ENCODE assay signal across 12 mouse cellular contexts in the genomic region with DNA sequence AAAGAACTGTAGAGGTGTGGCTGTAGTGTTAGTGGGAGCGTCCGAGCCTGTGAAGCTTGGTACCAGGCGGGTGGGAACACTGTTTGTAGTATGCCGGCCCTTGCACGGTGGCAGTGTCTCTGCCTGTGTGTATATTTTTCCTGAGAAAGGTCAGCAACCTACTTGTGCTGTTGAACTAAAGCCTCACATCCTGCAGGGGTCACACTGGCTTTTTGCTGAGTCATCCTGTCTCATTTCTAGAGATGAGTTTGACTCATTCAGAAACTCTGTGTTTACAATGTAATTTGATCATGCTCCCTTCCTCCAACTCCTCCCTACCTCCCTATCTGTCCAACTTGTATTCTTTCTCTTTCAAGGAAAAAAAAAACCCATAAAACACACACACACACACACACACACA. TPM values are rescaled to one million over a fixed set of nuclear protein-coding genes. Genes with fewer than 3 reads are reported as not detected.
A peak's percentile ranks its signal among the peaks of the same experiment; 100 is the strongest.
DNase-seq lines count a peak whose midpoint lies in the region; ATAC-seq lines count a peak whose summit lies in the region.
"Had no signal": no experiment of that assay in that cellular context is flagged by ENCODE, and none has a peak within 500 bp of the region (broad histone marks: within the 10 kb centered on the region; RNA-seq: fewer than 3 reads in every experiment).

No protein-coding gene starts in this region.

- no peaks in the 10 kb centered on the region for H3K36me3 ChIP-seq in intestine, embryonic 16.5 days (ENCODE audit: control insufficient read depth, insufficient read depth, low read length)

- no peak overlapping the region for H3K4me2 ChIP-seq in intestine, embryonic 16.5 days (ENCODE audit: low read depth, low read length)

- 31% methylated on average over 5 of the region's 5 CpGs for WGBS in intestine, embryonic 16.5 days

- H3K9me3 ChIP-seq in intestine, embryonic 16.5 days (ENCODE audit: control insufficient read depth, low read length) = no peaks in the 10 kb centered on the region

- DNase-seq in adrenal gland, adult 2 months = peak; percentile 56
- no peak for DNase-seq in adrenal gland, postnatal 10 days
- DNase-seq in A20 (ENCODE audit: low read depth, low spot score) = peak; percentile 90
- no peak for DNase-seq in gastrocnemius, postnatal 10 days
- DNase-seq in gastrocnemius, postnatal 25 days = no peak
- no peak for DNase-seq in cerebellum, postnatal 36 days
- DNase-seq: heart, postnatal 36 days; kidney, postnatal 36 days had no signal

- peak; percentile 63 for ATAC-seq in activated CD4-positive, CD25-positive, alpha-beta regulatory T cell, adult 4 months
- ATAC-seq in intestine, embryonic 16.5 days = peak; percentile 46; the same call in 1 of the 2 replicates

- H3K27me3 ChIP-seq in intestine, embryonic 16.5 days (replicated peaks; ENCODE audit: control insufficient read depth, insufficient read depth, low read length) = no peaks in the 10 kb centered on the region

- no peak overlapping the region for H3K27ac ChIP-seq in intestine, embryonic 16.5 days (ENCODE audit: low read length)

- H3K4me3 ChIP-seq in intestine, embryonic 16.5 days (ENCODE audit: low read length) = no peak overlapping the region

- no peaks in the 10 kb centered on the region for H3K4me1 ChIP-seq in intestine, embryonic 16.5 days (ENCODE audit: control insufficient read depth, insufficient read depth, low read length)

- H3K9ac ChIP-seq in intestine, embryonic 16.5 days (ENCODE audit: low read depth, low read length) = no peak overlapping the region

RNA-seq across cellular contexts. Expression of a gene that starts 40.6 kb away (rescaled TPM):
- 10 to 100 TPM in 1 of 2 experiments, 1 to 10 TPM in 1; 6.8 to 10.3 TPM for total RNA-seq in adrenal gland, adult 2 months (2021)
- 13.6 and 20.7 TPM in 2 replicates for polyA plus RNA-seq in adrenal gland, adult 2 months (2012; rRNA removed)
- total RNA-seq in adrenal gland, postnatal 10 days (2021) = 1 to 10 TPM; 2.2 to 3.2 TPM
- polyA plus RNA-seq in activated CD4-positive, CD25-positive, alpha-beta regulatory T cell, adult 4 months (2017; shearing (Covaris generic)) = under 1 TPM; 0.24 to 0.36 TPM
- 25.5 and 26.0 TPM in 2 replicates for polyA plus RNA-seq in intestine, embryonic 16.5 days (2015; fragmentation: Nextera tagmentation; extraction: Ambion mirVana)
- under 1 TPM; 0.16 to 0.50 TPM for total RNA-seq in gastrocnemius, postnatal 10 days (2021)
- under 1 TPM; 0.56 to 0.84 TPM for total RNA-seq in gastrocnemius, postnatal 25 days (2021)

RNA-seq across cellular contexts. Expression of a gene that starts 57.0 kb away (rescaled TPM):
- 1 to 10 TPM; 2.1 to 3.4 TPM for total RNA-seq in adrenal gland, adult 2 months (2021)
- 9.4 and 10.3 TPM in 2 replicates for polyA plus RNA-seq in adrenal gland, adult 2 months (2012; rRNA removed)
- under 1 TPM; 0.51 to 0.67 TPM for total RNA-seq in adrenal gland, postnatal 10 days (2021)
- under 1 TPM in 1 of 2 experiments, not detected in 1; 0.60 TPM for polyA plus RNA-seq in activated CD4-positive, CD25-positive, alpha-beta regulatory T cell, adult 4 months (2017; shearing (Covaris generic))
- not detected in 2 replicates for polyA plus RNA-seq in intestine, embryonic 16.5 days (2015; fragmentation: Nextera tagmentation; extraction: Ambion mirVana)
- under 1 TPM; 0.29 to 0.45 TPM for total RNA-seq in gastrocnemius, postnatal 10 days (2021)
- total RNA-seq in gastrocnemius, postnatal 25 days (2021) = not detected
- total RNA-seq: heart, postnatal 36 days had no signal
- polyA plus RNA-seq: embryonic facial prominence, embryonic 11.5 days; limb, embryonic 11.5 days had no signal

Comparison
In these comparisons a context has a peak if more than half of its experiments do, and no peak if none do; other contexts are left out.
1. DNase-seq: peak in adrenal gland, adult 2 months (single experiment) and A20 (single experiment); none in adrenal gland, postnatal 10 days (single experiment), gastrocnemius, postnatal 10 days (single experiment), gastrocnemius, postnatal 25 days (single experiment) and cerebellum, postnatal 36 days (0 of 2).